Mouse (Mus musculus) MEL (cell line): ENCODE results near the gene Rhob.

ENCODE experiments used
- CTCF ChIP-seq, 3 experiments: IDR thresholded peaks in 2 of 3; conservative IDR thresholded peaks in 1 of 3; 2 replicates each; pipeline ENCODE4 v1.5.1; 2011 to 2012; ENCODE audit warnings: low read length in 3 of 3, low read depth in 2 of 3, mild to moderate bottlenecking in 2 of 3, improper control_type of control experiment in 1 of 3, inconsistent platforms in 1 of 3, mixed read lengths in 1 of 3, moderate library complexity in 1 of 3; ENCODE audit not compliant: control insufficient read depth in 1 of 3, insufficient read depth in 1 of 3, poor library complexity in 1 of 3, severe bottlenecking in 1 of 3
- ELF1 ChIP-seq: IDR thresholded peaks from 2 replicates; pipeline ENCODE4 v1.6.1; 2014; ENCODE audit warnings: low read depth, mild to moderate bottlenecking, inconsistent platforms, low read length, improper control_type of control experiment, moderate library complexity
- EP300 ChIP-seq, 2 experiments: IDR thresholded peaks; 2 replicates each; pipeline ENCODE4 v1.6.1; 2011; ENCODE audit warnings: improper control_type of control experiment in 2 of 2, low read length in 2 of 2, low read depth in 1 of 2, mild to moderate bottlenecking in 1 of 2
- HCFC1 ChIP-seq: IDR thresholded peaks from 2 replicates; pipeline ENCODE4 v1.6.1; 2012; ENCODE audit warnings: low read depth, mild to moderate bottlenecking, inconsistent platforms, low read length, improper control_type of control experiment, moderate library complexity
- MAFK ChIP-seq: IDR thresholded peaks from 2 replicates; pipeline ENCODE4 v1.6.1; 2011; ENCODE audit warnings: low read depth, mild to moderate bottlenecking, low read length, improper control_type of control experiment, borderline replicate concordance
- RCOR1 ChIP-seq: IDR thresholded peaks from 2 replicates; pipeline ENCODE4 v1.6.1; 2012; ENCODE audit warnings: low read depth, mild to moderate bottlenecking, inconsistent platforms, low read length, improper control_type of control experiment
- TCF12 ChIP-seq: IDR thresholded peaks from 2 replicates; pipeline ENCODE4 v1.6.1; 2014; ENCODE audit warnings: low read depth, mild to moderate bottlenecking, inconsistent platforms, low read length, improper control_type of control experiment, moderate library complexity
- ZC3H11A ChIP-seq: IDR thresholded peaks from 2 replicates; pipeline ENCODE4 v1.6.1; 2012; ENCODE audit warnings: low read depth, mild to moderate bottlenecking, inconsistent platforms, low read length, improper control_type of control experiment
- ZKSCAN1 ChIP-seq: IDR thresholded peaks from 2 replicates; pipeline ENCODE4 v1.6.1; 2012; ENCODE audit warnings: low read depth, mild to moderate bottlenecking, inconsistent platforms, low read length, improper control_type of control experiment, moderate library complexity

DNA sequence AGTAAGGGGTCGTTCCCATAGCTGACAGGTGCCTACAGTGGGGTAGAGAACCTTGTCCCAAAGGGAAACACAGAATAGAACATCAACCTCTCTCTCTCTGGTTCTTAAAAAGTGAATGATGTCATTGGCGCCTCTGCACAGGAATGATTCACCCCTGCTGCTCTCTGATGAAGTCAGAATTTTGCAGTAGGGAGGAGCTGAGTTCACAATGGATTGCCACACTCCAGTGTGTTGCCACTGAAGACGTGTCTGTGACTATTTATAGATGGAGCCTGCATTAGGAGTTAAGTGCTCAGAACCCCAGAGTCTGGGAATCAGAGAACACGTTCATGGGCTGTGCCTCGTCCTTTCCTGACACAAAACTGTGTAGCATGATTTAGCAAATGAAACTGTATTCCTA is 9.9 kb upstream of the Rhob start:
- TF ChIP-seq CTCF (IDR thresholded peaks at IDR 0.05 in 2 of 3, conservative IDR thresholded peaks at IDR 0.05 in 1 of 3; ENCODE audit: control insufficient read depth in 1 of 3, insufficient read depth in 1 of 3, low read depth in 2 of 3, low read length in 3 of 3, poor library complexity in 1 of 3, severe bottlenecking in 1 of 3) (no peak), ELF1 (no peak), TCF12 (no peak), MAFK (no peak), HCFC1 (no peak), EP300 (IDR thresholded peaks at IDR 0.05; ENCODE audit: low read depth in 1 of 2, low read length in 2 of 2) (no peak), ZKSCAN1 (no peak), ZC3H11A (no peak), RCOR1 (no peak)
